ENCODE assay signal across 9 mouse cellular contexts in genomic region chr6:70790034-70790650, GRCm38 (mm10). TPM values are rescaled to one million over a fixed set of nuclear protein-coding genes. Genes with fewer than 3 reads are reported as not detected.
DNase-seq lines count a peak whose midpoint lies in the region; ATAC-seq and TF ChIP-seq lines count a peak whose summit lies in the region.
"Had no signal": no experiment of that assay in that cellular context is flagged by ENCODE, and none has a peak within 500 bp of the region (broad histone marks: within the 10 kb centered on the region; RNA-seq: fewer than 3 reads in every experiment).

No protein-coding gene starts in this region.

- no peak for TF ChIP-seq CTCF in layer of hippocampus, adult 2 months (conservative IDR thresholded peaks at IDR 0.05)

- H3K27ac ChIP-seq in layer of hippocampus, adult 2 months: no peak overlapping the region
- H3K27ac ChIP-seq in liver, embryonic 13.5 days: peak overlapping the region; percentile 94
- no peak overlapping the region for H3K27ac ChIP-seq in neural tube, embryonic 15.5 days (replicated peaks)

- H3K4me1 ChIP-seq in liver, embryonic 13.5 days (replicated peaks): peaks cover 75% of the 10 kb centered on the region
- H3K4me1 ChIP-seq in neural tube, embryonic 15.5 days: peaks cover 49% of the 10 kb centered on the region

- no peaks in the 10 kb centered on the region for H3K9me3 ChIP-seq in liver, embryonic 13.5 days (replicated peaks)
- H3K9me3 ChIP-seq in neural tube, embryonic 15.5 days (replicated peaks): no peaks in the 10 kb centered on the region

- no peak for DNase-seq in layer of hippocampus, adult 2 months (ENCODE audit: low spot score in 2 of 2)
- no peak for DNase-seq in layer of hippocampus, adult 9-10 months (ENCODE audit: low spot score)
- peak; percentile 73 for DNase-seq in liver, embryonic 13.5 days
- no peak for DNase-seq in cerebellum, adult 8-10 months
- DNase-seq in frontal cortex, postnatal 25 days (ENCODE audit: low spot score in 2 of 2): no peak
- no peak for DNase-seq in ovary, postnatal 10 days (ENCODE audit: low spot score)

- peak overlapping the region; percentile 73 for H3K4me3 ChIP-seq in layer of hippocampus, adult 2 months
- H3K4me3 ChIP-seq in liver, embryonic 13.5 days (replicated peaks): peak overlapping the region; percentile 88
- peak overlapping the region; percentile 84 for H3K4me3 ChIP-seq in neural tube, embryonic 15.5 days (replicated peaks)

- ATAC-seq in granulocyte monocyte progenitor cell, adult 5-6 weeks (replicated peaks; ENCODE audit: poor library complexity, severe bottlenecking): peak; percentile 10; the same call in 1 of the 2 replicates
- ATAC-seq in liver, embryonic 13.5 days (ENCODE audit: low read depth): peak; percentile 55
- ATAC-seq in neural tube, embryonic 15.5 days (ENCODE audit: low FRiP score): no peak
- ATAC-seq: Patski had no signal

- peak overlapping the region; percentile 91 for H3K9ac ChIP-seq in liver, embryonic 13.5 days
- H3K9ac ChIP-seq in neural tube, embryonic 15.5 days (replicated peaks): 0 out of 2 replicates have a peak overlapping the region, but pooled peaks have one; percentile 81

- H3K36me3 ChIP-seq in liver, embryonic 13.5 days: peaks cover 26% of the 10 kb centered on the region
- no peaks in the 10 kb centered on the region for H3K36me3 ChIP-seq in neural tube, embryonic 15.5 days

- 13% methylated on average over 8 of the region's 9 CpGs for WGBS in liver, embryonic 13.5 days (ENCODE audit: insufficient replicate concordance)
- WGBS in neural tube, embryonic 15.5 days: 87% methylated on average over 9 of the region's 9 CpGs

- H3K27me3 ChIP-seq in liver, embryonic 13.5 days: no peaks in the 10 kb centered on the region
- H3K27me3 ChIP-seq in neural tube, embryonic 15.5 days (replicated peaks): no peaks in the 10 kb centered on the region
- H3K27me3 ChIP-seq: Patski had no signal

- H3K4me2 ChIP-seq in liver, embryonic 13.5 days: peak overlapping the region; percentile 96
- H3K4me2 ChIP-seq in neural tube, embryonic 15.5 days: peak overlapping the region; percentile 89

RNA-seq across cellular contexts. Expression of gene Rpia, which starts 1.9 kb away (rescaled TPM):
- 10 to 100 TPM; 11.2 to 12.5 TPM for total RNA-seq in layer of hippocampus, adult 2 months (2021)
- total RNA-seq in granulocyte monocyte progenitor cell, adult 5-6 weeks (2014; fragmentation: Nextera tagmentation): 67.7 and 90.5 TPM in 2 replicates
- total RNA-seq in granulocyte monocyte progenitor cell, adult 5-6 weeks (2017): 181 and 207 TPM in 2 replicates
- 3.7 and 4.5 TPM in 2 replicates for polyA plus RNA-seq in liver, embryonic 13.5 days (2015; fragmentation: Nextera tagmentation; extraction: Ambion mirVana)
- polyA plus RNA-seq in neural tube, embryonic 15.5 days (2015; fragmentation: Nextera tagmentation; extraction: Ambion mirVana): 3.2 and 3.4 TPM in 2 replicates

RNA-seq across cellular contexts. Expression of gene Eif2ak3, which starts 54.2 kb away (rescaled TPM):
- 10 to 100 TPM; 19.5 to 21.8 TPM for total RNA-seq in layer of hippocampus, adult 2 months (2021)
- 13.1 and 13.6 TPM in 2 replicates for total RNA-seq in granulocyte monocyte progenitor cell, adult 5-6 weeks (2014; fragmentation: Nextera tagmentation)
- 21.2 and 24.4 TPM in 2 replicates for total RNA-seq in granulocyte monocyte progenitor cell, adult 5-6 weeks (2017)
- 3.4 and 3.5 TPM in 2 replicates for polyA plus RNA-seq in liver, embryonic 13.5 days (2015; fragmentation: Nextera tagmentation; extraction: Ambion mirVana)
- 11.6 and 13.3 TPM in 2 replicates for polyA plus RNA-seq in neural tube, embryonic 15.5 days (2015; fragmentation: Nextera tagmentation; extraction: Ambion mirVana)

Comparison
In these comparisons a context has a peak if more than half of its experiments do, and no peak if none do; other contexts are left out.
1. RNA of gene Rpia, which starts 1.9 kb away (total RNA-seq): 67.7 to 207 TPM in granulocyte monocyte progenitor cell, adult 5-6 weeks; 11.2 to 12.5 TPM in layer of hippocampus, adult 2 months; every median in the first group is over 4 times any median in the second.
2. Peak in every context shown above with its lines, with median percentiles within 50 percentile points of each other: H3K4me3 ChIP-seq.